Mouse (Mus musculus): Measurements from ENCODE around the gene Pkp4.

- TF ChIP-seq POLR2A (IDR thresholded peaks at IDR 0.05; ENCODE audit: borderline replicate concordance, insufficient read depth, low read length) (no peak), CTCF (IDR thresholded peaks at IDR 0.05; ENCODE audit: borderline replicate concordance, insufficient read depth, low read depth, low read length) (no peak)
Observed at GRCm38 (mm10) chr2:59170208-59170589, 9.5 kb downstream of the Pkp4 start.
